Mouse (Mus musculus): ENCODE measurements around the gene Heyl. TPM values are rescaled to one million over a fixed set of nuclear protein-coding genes. Genes with fewer than 3 reads are reported as not detected.

The Heyl gene
- 0.09 TPM for polyA plus RNA-seq (2017; shearing (Covaris generic))

DNA sequence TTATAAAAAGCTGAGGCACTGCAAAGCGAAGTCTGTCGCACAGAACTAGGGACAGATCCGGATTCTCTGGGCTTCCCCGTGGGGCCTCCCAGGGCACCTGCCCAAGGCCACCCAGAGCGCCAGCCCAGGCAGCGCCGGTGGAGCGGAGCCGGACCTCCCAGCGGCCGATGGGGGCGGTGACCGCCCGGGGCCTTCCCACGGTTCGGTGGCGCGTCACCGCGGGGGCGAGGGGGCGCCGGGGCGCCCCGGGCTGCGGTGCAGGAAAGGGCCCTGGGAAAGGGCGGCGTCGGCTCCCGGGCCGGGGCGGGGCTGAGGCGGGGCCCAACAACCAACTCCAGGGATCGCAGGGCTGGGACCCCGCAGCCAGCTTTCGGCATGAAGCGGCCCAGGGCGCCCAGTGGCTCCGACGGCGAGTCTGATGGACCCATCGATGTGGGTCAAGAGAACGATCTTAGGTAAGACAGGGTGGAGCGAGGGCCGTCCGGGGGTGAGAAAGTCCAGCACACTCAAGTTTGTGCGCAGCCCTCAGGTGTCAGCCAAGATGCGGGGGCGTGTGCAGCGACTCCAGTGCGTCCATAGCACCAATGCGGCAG is at the start of gene Heyl:
Gene Heyl (plus strand): TSS at position 65 of the 593 bp plus-strand sequence.

DNA sequence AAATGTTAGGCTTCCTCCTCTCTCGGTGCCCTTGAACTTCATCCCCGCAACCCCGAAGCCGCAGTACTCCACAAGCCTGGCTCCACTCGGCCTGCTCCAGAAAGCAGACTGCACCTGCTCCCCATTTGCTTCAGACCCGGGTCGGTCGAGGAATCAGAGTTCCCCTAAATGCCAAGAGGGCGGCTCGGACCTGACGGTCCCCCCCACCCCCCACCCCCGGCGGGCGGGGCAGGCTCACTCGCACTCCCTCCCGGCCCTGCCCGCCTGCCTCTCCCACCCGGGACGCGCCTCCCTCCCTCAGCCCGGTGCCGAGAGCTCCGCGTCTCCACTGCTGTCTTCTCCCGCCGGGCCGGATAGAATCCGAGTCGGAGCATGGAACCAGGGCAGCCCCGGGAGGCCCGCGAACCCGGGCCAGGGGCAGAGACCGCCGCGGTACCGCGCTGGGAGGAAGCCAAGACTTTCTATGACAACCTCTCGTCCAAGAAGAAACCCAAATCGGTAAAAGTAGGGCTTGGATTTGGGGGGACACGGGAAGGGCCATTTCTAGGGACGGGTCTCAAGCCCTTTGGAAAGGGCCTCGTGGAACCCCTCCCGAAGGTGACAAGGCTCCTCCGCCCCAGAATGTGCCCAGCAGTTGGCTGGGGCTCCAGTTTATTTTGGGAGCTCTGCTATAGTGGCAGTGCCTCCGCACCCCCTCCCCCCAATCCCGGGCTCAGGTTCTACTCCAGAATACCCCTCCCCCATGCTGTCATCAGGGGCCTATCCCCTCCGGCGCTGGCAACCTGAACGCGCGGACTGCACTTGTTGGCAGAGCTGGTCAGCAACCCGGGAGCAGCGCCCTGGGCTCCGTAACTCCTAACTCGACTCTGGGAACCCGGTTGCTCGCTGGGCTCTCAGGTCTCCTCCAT is 31.9 kb upstream of the Heyl start, which contains the start of gene Nt5c1a:
Gene Nt5c1a (plus strand): TSS at position 319 of the 908 bp plus-strand sequence.

DNA sequence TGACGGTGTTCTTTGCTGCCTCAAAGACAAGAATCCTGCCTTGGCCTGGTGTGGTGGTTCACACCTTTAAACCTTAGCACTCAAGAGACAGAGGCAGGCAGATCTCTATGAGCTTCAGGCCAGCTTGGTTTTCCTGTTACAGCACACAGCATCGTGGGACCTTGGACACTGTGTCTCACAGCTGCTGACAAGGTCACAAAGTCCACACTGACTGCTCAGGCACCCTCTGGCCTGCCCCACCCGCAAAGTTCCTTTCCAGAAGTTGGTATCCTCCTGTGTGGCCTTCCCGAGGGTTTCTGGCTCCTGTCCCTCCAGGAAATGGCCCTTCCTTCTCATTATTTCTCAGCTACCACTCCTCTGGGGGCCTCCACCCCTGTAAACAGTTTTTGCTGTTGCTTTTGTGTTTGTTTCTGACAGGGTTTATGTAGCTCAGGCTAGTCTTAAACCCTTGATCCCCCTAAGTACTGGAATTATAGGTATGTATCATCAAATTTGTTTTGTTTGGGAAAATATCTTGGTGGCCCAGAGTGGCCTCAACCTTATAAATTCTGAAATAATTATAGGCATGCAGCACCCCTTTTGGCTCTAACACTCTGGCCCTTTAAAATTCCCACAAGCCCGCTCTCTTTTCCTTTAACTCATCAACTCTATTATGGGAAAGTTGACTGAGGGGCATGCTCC is 28.5 kb downstream of the Heyl start, which contains the start of gene Pabpc4:
Gene Pabpc4 (plus strand): TSS at position 631 of the 681 bp plus-strand sequence.

Other genes with a start within 250 kb of the Heyl start
- gene Mycl, start 237.9 kb upstream of the Heyl start, polyA plus RNA-seq (2017; shearing (Covaris generic)): not detected
- gene Trit1, start 217.0 kb upstream of the Heyl start, polyA plus RNA-seq (2017; shearing (Covaris generic)): 26.1 TPM
- 0.21 TPM for gene Bmp8b, start 128.4 kb upstream of the Heyl start, polyA plus RNA-seq (2017; shearing (Covaris generic))
- not detected for gene Oxct2b, start 117.3 kb upstream of the Heyl start, polyA plus RNA-seq (2017; shearing (Covaris generic))
- gene Ppie, start 93.6 kb upstream of the Heyl start, polyA plus RNA-seq (2017; shearing (Covaris generic)): 101 TPM
- gene Hpcal4, start 50.3 kb upstream of the Heyl start, polyA plus RNA-seq (2017; shearing (Covaris generic)): not detected
- not detected for gene Nt5c1a, start 32.1 kb upstream of the Heyl start, polyA plus RNA-seq (2017; shearing (Covaris generic))
- 6.6 TPM for gene Pabpc4, start 28.8 kb downstream of the Heyl start, polyA plus RNA-seq (2017; shearing (Covaris generic))
- not detected for gene Oxct2a, start 90.1 kb downstream of the Heyl start, polyA plus RNA-seq (2017; shearing (Covaris generic))
- not detected for gene Bmp8a, start 109.7 kb downstream of the Heyl start, polyA plus RNA-seq (2017; shearing (Covaris generic))